Mouse (Mus musculus) embryo, embryonic 11 days (tissue): ENCODE measurements at regions not wholly inside any gene's neighbourhood (a gene's known extent, or its start where the extent isn't known, plus 50 kb on each side); places are given as distances from the start of the nearest gene placed in this dataset.
"Not testable (repeated sequence)": the region's sequence is repeated elsewhere in the genome, so short reads cannot be mapped to it uniquely, and the experiment has no call there.

Experiments used
- DNase-seq: peaks from one replicate; pipeline ENCODE4 v3.0.0-alpha.2; 2015

DNA sequence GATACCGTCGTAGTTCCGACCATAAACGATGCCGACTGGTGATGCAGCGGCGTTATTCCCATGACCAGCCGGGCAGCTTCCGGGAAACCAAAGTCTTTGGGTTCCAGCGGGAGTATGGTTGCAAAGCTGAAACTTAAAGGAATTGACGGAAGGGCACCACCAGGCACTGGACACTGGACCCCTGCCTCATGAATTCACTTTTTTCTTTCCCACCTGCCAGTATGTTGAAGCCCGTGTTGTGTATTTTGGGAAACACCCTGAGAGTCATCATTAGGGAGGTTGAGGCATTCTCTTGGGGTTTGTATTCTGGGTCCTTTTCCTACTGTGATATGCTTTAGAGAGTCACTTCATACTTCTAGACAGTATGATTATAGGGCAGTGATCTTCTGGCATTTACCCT is 197.9 kb downstream of the Samd9l start:
- not testable (repeated sequence) for DNase-seq

DNA sequence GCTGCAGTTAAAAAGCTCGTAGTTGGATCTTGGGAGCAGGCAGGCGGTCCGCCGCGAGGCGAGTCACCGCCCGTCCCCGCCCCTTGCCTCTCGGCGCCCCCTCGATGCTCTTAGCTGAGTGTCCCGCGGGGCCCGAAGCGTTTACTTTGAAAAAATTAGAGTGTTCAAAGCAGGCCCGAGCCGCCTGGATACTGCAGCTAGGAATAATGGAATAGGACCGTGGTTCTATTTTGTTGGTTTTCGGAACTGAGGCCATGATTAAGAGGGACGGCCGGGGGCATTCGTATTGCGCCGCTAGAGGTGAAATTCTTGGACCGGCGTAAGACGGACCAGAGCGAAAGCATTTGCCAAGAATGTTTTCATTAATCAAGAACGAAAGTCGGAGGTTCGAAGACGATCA is 198.3 kb downstream of the Samd9l start:
- DNase-seq: no peak

DNA sequence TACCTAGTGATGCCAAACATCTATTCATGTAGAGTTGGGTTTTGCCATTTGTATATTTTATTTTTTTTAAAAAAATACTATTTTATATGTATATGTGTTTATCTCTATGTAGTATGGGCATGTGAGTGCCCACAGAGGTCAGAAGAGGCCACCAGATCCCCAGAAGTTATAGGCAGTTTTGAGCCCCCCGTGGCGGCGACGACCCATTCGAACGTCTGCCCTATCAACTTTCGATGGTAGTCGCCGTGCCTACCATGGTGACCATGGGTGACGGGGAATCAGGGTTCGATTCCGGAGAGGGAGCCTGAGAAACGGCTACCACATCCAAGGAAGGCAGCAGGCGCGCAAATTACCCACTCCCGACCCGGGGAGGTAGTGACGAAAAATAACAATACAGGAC is 198.8 kb downstream of the Samd9l start:
- peak; percentile 46 for DNase-seq

DNA sequence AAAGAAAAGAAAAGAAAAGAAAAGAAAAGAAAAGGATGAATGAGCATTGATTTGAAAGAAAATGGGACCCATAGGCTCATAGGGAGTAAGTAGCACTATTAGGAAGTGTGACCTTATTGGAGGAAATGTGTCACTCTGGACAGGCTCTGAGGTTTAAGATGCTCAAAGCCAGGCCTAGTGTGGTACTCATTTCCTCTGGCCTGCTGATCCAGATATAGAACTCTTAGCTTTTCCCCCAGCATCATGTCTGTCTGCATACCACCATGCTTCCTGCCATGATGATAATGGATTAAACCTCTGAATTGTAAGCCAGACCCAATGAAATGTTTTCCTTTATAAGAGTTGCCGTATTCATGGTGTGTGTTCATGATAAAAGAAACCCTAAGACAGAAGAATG is 206.9 kb downstream of the Samd9l start:
- not testable (repeated sequence) for DNase-seq

DNA sequence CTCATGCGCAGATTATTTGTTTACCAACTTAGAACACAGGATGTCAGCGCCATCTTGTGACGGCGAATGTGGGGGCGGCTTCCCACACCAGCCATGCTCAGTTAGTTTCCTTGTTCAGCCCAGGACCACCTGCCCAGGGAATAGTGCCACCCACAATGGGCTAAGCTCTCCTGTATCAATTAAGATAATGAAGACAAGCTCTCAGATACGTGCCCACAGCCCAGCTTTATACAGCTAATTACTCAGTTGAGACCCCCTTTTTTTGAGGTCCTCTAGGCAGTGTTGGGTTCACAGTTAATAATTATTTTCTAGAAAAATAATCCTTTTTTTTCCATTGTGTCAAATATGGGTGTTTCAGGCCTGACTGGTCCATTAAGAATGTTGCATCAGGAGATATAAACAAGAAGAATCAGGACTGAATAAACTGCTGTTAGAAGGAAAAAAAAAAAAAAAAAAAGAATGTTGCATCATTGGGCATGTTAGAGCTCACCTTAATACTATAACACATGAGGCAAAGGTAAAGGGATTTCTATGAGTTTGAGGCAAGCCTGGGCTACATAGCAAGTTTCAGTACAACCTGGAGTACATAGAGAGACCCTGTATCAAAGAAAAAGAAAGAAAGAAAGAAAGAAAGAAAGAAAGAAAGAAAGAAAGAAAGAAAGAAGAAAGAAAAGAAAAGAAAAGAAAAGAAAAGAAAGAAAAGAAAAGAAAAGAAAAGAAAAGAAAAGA is 207.5 kb downstream of the Samd9l start:
- not testable (repeated sequence) for DNase-seq

DNA sequence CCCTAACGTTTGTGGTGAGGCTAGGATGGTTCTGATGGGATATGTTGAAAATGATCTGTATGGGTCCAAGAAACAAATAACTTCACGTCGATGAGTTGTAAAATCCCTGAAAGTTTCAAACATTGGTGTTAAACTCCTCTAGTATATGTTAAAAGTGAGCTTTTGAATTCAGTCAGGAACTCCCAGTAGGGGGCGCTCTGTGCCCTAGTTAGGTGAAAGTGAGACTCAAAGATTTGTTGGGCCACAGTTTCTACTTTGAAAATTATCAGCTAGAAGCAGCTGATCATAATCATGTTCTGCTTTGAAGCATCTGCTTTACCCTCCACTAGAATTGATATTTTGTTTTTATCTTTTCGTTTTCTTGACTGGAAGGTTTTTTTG is 215.6 kb downstream of the Samd9l start:
- peak; percentile 68 for DNase-seq

DNA sequence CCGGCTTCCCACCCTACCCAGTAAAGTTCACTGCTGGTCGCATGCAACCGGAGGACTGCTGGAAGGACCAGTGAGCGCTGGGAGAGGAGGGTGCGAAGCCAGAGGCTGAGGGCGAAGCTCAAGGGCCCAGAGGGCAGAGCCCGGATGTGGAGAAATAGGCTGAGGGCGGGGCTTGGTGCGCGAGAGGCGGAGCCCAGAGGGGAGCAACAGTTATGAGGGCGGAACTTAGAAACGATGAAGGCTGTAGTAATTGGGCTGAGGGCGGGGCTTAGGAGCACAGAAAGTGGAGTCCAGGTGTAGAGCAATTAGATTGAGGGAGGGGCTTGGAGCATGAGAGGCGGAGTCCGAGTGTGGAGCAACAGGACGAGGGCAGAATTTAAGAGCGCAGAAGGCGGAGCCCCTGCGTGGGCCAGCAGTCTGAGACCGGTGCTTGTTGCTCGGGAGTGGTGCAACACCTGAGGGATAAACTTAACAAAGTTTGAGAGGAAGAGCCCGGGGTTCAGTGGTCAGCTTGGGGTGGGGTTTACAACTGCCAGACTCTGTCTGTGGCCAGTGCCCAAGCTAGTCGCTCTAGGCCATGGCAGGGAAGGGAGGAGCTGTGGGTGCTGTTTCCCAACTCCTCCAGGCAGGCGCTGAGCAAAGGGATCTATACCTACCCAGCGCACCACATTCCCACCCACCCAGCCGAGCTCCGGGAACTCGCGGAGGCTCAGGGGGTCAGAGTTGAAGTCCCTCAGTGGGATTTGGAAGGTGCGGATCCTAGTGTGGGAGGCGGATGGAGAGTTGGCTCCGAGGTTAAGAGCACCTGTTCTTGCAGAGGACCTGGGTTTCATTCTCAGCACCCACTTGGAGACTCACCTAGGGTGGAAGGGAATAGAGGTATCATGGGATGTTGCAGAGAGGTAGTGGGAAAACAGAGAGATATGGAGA is 216.2 kb downstream of the Samd9l start:
- peak; percentile 40 for DNase-seq

DNA sequence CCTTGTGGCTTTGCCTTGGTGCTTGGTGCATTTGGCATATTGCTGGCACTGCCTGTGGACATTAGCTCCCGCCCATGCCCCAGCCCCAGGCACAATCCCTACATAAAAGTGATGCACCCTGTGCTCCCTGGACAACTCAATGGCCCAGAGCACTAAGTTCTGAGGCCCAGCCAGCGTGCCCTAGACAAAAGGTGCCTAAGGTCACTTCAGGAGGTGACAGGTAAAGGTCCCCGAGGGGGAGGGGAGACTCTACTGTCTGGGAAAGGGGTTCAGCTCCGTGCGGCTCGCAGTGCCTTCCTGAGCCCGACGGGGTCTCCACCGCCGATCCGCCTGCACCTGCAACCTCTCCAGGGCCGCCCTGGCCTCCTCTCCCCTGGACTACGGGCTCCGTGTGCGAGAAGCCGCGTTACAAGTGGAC is 216.9 kb downstream of the Samd9l start:
- DNase-seq: not testable (repeated sequence)

DNA sequence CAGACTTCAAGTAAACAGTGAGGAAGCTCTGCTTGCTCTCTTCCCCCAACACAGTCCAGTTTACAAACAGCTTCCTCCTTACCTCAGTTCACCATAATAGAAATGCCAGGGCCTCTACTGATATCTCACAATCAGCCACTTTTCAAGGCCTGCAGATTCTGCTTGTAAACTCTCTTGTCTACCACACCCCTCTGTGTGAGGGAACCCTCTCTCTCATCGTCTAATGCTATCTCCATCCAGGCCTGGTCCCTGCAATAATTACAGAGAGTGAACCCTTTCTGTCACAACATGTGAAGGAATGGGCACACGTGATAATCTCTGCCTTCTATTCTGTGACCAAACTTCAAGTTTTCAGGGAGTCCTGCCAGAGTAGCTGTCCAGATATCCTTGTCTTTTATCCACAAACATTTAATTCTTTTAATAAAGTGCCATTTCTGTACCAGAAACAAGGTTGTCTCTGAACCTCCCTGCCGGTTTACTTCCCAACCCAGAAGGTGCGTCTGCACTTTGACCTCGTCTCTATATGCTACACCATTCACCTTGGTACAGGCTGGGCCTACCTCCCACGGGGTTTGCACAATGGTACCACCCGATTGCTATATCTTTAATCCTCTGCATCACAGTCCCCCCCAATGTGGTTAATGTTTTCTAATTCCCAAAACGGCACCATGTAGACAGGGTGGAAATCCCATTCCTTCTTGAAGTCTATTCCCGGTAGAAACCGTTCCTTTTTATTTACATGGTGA is 219.6 kb downstream of the Samd9l start:
- DNase-seq: not testable (repeated sequence)

DNA sequence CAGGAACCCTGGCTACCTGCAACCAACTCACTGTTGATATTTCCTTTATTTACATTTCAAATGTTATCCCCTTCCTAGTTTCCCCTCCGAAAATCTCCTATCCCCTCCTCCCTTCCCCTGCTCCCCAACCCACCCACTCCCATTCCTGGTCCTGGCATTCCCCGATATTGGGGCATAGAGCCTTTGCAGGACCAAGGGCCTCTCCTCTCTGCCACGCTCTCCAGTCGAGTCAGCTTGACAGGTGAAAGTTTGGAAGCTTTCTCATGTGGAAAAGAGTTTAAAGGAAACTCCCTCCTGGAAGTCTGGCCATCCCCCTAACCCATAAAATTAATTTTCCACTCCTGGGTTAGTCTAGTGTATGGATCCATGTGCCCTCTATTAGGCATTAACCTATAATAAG is 229.9 kb downstream of the Samd9l start:
- not testable (repeated sequence) for DNase-seq

DNA sequence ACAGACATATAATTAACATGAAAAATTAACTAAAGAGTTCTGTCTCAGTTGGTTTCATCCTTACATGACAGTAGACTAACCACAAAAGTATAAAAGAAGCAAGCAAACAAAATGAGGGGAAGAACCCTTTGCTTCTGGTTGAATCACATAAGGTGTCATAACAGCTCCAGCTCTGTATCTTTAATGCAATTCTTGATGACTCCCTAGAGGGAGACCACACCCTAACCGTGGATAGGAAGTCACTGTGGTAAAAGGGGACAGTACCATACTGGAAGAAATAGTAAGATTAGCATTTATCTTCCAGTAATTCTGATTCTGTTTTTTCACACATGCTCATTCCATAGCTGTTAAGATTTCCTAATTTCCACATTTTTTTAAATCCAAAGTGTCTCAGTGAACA is 233.2 kb downstream of the Samd9l start:
- DNase-seq: not testable (repeated sequence)

DNA sequence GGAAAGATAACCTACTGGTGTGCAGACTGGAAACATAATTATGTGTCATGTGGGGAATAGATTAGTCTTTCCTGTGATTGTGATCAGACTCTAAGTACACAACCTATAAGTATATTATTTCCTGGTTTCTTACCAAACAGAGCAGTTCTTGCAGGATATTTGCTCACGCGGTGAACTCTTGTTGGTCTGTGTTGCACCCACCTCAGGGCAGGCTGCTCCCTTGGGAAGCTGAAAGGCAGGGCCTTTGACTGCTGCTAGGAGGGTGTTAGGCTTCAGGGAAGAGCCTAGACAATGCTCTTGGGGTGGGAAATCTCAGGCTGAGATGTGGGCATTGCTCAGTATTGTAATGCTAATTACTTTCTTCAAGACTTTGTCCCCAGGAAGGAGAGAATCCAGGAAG is 247.5 kb downstream of the Samd9l start:
- not testable (repeated sequence) for DNase-seq

DNA sequence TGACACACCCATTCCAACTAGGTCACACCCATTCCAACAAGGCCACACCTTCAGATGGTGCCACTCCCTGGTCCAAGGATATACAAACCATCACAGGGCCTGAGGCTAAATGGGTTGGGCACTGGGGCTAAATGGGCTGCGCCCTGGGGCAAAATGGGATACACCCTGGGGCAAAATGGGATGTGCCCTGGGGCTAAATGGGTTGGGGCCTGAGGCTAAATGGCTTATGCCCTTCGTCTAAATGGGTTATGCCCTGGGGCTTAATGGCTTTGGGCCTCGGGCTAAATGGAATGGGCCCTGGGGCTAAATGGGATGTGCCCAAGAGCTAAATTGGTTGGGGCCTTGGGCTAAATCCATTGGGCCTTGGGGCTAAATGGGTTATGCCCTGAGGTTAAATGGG is 261.5 kb downstream of the Samd9l start:
- DNase-seq: not testable (repeated sequence)

DNA sequence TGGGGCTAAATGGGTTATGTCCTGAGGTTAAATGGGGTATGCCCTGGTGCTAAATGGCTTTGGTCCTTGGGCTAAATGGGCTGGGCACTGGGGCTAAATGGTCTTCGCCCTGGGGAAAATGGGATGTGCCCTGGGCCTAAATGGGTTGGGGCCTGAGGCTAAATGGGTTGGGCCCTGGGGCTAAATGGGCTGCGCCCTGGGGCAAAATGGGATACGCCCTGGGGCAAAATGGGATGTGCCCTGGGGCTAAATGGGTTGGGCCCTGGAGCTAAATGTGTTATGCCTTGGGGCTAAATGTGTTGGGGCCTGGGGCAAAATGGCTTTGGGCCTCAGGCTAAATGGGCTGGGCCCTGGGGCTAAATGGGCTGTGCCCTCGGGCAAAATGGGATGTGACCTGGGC is 265.6 kb downstream of the Samd9l start:
- DNase-seq: not testable (repeated sequence)

DNA sequence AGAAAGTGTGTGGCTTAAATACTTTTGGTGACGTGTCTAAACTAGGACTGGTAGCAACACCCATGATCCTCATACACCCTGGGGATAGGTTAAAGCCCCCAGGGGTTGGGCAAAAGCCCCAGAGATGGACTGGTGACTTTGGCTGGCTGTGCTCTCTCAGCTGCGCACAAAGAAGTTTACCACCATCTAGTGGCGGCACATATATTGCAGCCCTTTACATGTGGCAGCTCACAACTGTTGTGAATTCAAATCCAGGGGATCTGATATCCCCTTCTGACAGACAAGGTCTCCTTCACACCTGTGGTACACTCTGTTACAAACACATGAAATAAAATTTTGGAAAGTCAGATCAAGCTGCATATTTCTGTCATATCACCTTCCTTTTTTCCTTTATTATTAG is 283.1 kb downstream of the Samd9l start:
- not testable (repeated sequence) for DNase-seq
